Mouse (Mus musculus) lung, adult 2 months (tissue): ENCODE data around the gene Heatr6.

ENCODE experiments used
- CTCF ChIP-seq: fragments of 200-500 bp; IDR thresholded peaks from 2 replicates; pipeline ENCODE4 v1.5.1; 2011; ENCODE audit warnings: mild to moderate bottlenecking, low read length, control low read depth; ENCODE audit not compliant: insufficient read depth
- POLR2A ChIP-seq: fragments of 200-500 bp; IDR thresholded peaks from 2 replicates; pipeline ENCODE4 v1.6.1; 2011; ENCODE audit warnings: low read depth, mild to moderate bottlenecking, control low read depth, low read length, borderline replicate concordance; ENCODE audit errors: extremely low read depth

DNA sequence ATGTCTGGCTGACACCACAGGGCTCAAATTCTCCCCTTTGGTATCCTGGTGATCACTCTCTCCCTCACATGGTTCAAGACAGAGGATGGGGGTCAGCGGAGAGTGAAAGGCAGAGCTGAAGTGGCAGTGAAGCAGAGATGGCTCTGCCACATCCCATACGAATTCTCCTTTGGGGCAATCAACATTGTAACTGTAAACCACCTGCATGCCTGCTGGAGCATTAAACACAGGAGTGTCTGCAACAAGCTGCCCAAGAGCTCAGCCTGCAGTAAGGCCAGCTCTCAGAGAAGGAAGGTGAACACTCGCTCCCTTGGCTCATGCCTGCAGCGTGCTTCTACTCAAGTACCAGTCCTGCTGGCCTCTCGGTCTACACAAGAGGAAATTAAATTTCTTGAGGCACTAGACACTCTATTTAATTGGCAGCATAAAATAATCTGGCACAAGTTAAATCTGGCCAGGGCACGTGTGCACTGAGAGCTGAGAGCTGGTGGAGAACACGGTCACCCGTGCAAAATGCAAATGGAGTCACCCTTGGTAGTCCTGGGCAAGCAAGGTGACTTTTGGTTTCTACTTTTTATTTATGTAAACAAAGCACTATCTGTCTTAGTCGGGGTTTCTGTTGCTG lies 10.7 kb upstream of the Heatr6 start:
- TF ChIP-seq CTCF (no peak), POLR2A (no peak)
